Comparison of ENCODE assay signal across 8 mouse cellular contexts in genomic region chr2:127789651-127790270, GRCm38 (mm10). TPM values are rescaled to one million over a fixed set of nuclear protein-coding genes. Genes with fewer than 3 reads are reported as not detected.
DNase-seq lines count a peak whose midpoint lies in the region; ATAC-seq and TF ChIP-seq lines count a peak whose summit lies in the region.

No protein-coding gene starts in this region.

- H3K4me3 ChIP-seq in heart, embryonic 14.5 days (ENCODE audit: control insufficient read depth in 1 of 2, insufficient read depth in 1 of 2, low read depth in 1 of 2, low read length in 2 of 2) = peak overlapping the region in 1 of 2 experiments; percentile 67; a peak in 2 of 4 replicates
- H3K4me3 ChIP-seq in embryonic facial prominence, embryonic 10.5 days = peak overlapping the region; percentile 84
- H3K4me3 ChIP-seq in hindbrain, postnatal 0 days (ENCODE audit: low read length) = peak overlapping the region; percentile 76; the same call in 1 of the 2 replicates
- H3K4me3 ChIP-seq in midbrain, embryonic 15.5 days = peak overlapping the region; percentile 90; the same call in 1 of the 2 replicates

- ATAC-seq in heart, embryonic 14.5 days (ENCODE audit: insufficient number of reproducible peaks, insufficient read depth, low FRiP score, low read depth) = no peak
- no peak for ATAC-seq in hindbrain, postnatal 0 days
- no peak for ATAC-seq in midbrain, embryonic 15.5 days (replicated peaks)
- ATAC-seq in CD4-positive, CD25-positive, alpha-beta regulatory T cell, adult 4 months = no peak

- no peak overlapping the region for H3K27ac ChIP-seq in heart, embryonic 14.5 days (replicated peaks in 1 of 2; ENCODE audit: control insufficient read depth in 1 of 2, insufficient read depth in 1 of 2, low read depth in 2 of 2, low read length in 2 of 2)
- peak overlapping the region; percentile 91; the same call in 1 of the 2 replicates for H3K27ac ChIP-seq in embryonic facial prominence, embryonic 10.5 days (replicated peaks)
- H3K27ac ChIP-seq in hindbrain, postnatal 0 days = no peak overlapping the region
- no peak overlapping the region for H3K27ac ChIP-seq in midbrain, embryonic 15.5 days

- H3K4me1 ChIP-seq in heart, embryonic 14.5 days (ENCODE audit: control insufficient read depth in 2 of 2, insufficient read depth in 2 of 2, low read length in 2 of 2) = peaks cover 3 to 12% of the 10 kb centered on the region in 2 experiments; a peak in 3 of 4 replicates
- H3K4me1 ChIP-seq in embryonic facial prominence, embryonic 10.5 days = peaks cover 32% of the 10 kb centered on the region
- peaks cover 19% of the 10 kb centered on the region for H3K4me1 ChIP-seq in hindbrain, postnatal 0 days (ENCODE audit: insufficient read depth, low read length)
- H3K4me1 ChIP-seq in midbrain, embryonic 15.5 days = peaks cover 29% of the 10 kb centered on the region

- no peaks in the 10 kb centered on the region for H3K36me3 ChIP-seq in heart, embryonic 14.5 days (ENCODE audit: control insufficient read depth, insufficient read depth, low read length)
- no peaks in the 10 kb centered on the region for H3K36me3 ChIP-seq in embryonic facial prominence, embryonic 10.5 days (replicated peaks)
- no peaks in the 10 kb centered on the region for H3K36me3 ChIP-seq in hindbrain, postnatal 0 days (ENCODE audit: insufficient read depth, low read length)
- no peaks in the 10 kb centered on the region for H3K36me3 ChIP-seq in midbrain, embryonic 15.5 days (replicated peaks)

- peak overlapping the region; percentile 83 for H3K4me2 ChIP-seq in heart, embryonic 14.5 days (ENCODE audit: low read length)
- H3K4me2 ChIP-seq in hindbrain, postnatal 0 days (ENCODE audit: low read depth, low read length) = peak overlapping the region; percentile 77
- H3K4me2 ChIP-seq in midbrain, embryonic 15.5 days = peak overlapping the region; percentile 60

- no peak for TF ChIP-seq CTCF in hindbrain, postnatal 0 days (IDR thresholded peaks at IDR 0.05; ENCODE audit: low read depth)

- no peaks in the 10 kb centered on the region for H3K27me3 ChIP-seq in heart, embryonic 14.5 days (ENCODE audit: control insufficient read depth, insufficient read depth, low read length)
- no peaks in the 10 kb centered on the region for H3K27me3 ChIP-seq in embryonic facial prominence, embryonic 10.5 days (replicated peaks; ENCODE audit: low read depth, poor library complexity, severe bottlenecking)
- no peaks in the 10 kb centered on the region for H3K27me3 ChIP-seq in hindbrain, postnatal 0 days (ENCODE audit: insufficient read depth, low read length)
- no peaks in the 10 kb centered on the region for H3K27me3 ChIP-seq in midbrain, embryonic 15.5 days (replicated peaks)

- H3K9ac ChIP-seq in heart, embryonic 14.5 days (ENCODE audit: low read length) = peak overlapping the region; percentile 80; the same call in 1 of the 2 replicates
- H3K9ac ChIP-seq in hindbrain, postnatal 0 days (replicated peaks; ENCODE audit: low read length) = no peak overlapping the region
- H3K9ac ChIP-seq in midbrain, embryonic 15.5 days = no peak overlapping the region

- H3K9me3 ChIP-seq in heart, embryonic 14.5 days (ENCODE audit: control insufficient read depth, low read length) = no peaks in the 10 kb centered on the region
- H3K9me3 ChIP-seq in embryonic facial prominence, embryonic 10.5 days = no peaks in the 10 kb centered on the region
- H3K9me3 ChIP-seq in hindbrain, postnatal 0 days (ENCODE audit: low read length) = no peaks in the 10 kb centered on the region
- H3K9me3 ChIP-seq in midbrain, embryonic 15.5 days = no peaks in the 10 kb centered on the region

- DNase-seq in heart, postnatal 14 days = no peak
- no peak for DNase-seq in embryonic facial prominence, embryonic 10.5 days (ENCODE audit: low spot score)
- no peak for DNase-seq in hindbrain, postnatal 0 days (ENCODE audit: low spot score)
- no peak for DNase-seq in right cerebral cortex, adult 18-20 months
- no peak for DNase-seq in kidney, postnatal 4 days

- intact Hi-C loops in heart, postnatal 14 days (cut with DNase I) = no loop called here

- WGBS in heart, embryonic 14.5 days = 25% methylated on average over 9 of the region's 9 CpGs
- WGBS in embryonic facial prominence, embryonic 10.5 days = 21% methylated on average over 9 of the region's 9 CpGs
- 17% methylated on average over 9 of the region's 9 CpGs for WGBS in hindbrain, postnatal 0 days
- WGBS in midbrain, embryonic 15.5 days = 19% methylated on average over 9 of the region's 9 CpGs

RNA-seq across cellular contexts. Expression of gene Nphp1, which starts 1.1 kb away (rescaled TPM):
- 16.1 and 17.3 TPM in 2 replicates for polyA plus RNA-seq in heart, embryonic 14.5 days (2014; fragmentation: Nextera tagmentation; extraction: Ambion mirVana)
- total RNA-seq in heart, postnatal 14 days (2021) = 1 to 10 TPM; 7.4 to 9.0 TPM
- 42.0 and 42.9 TPM in 2 replicates for polyA plus RNA-seq in embryonic facial prominence, embryonic 10.5 days (2016; fragmentation: Nextera tagmentation; extraction: Ambion mirVana)
- 11.0 and 11.4 TPM in 2 replicates for total RNA-seq in hindbrain, postnatal 0 days (2014; rRNA removed)
- 17.3 and 18.5 TPM in 2 replicates for polyA plus RNA-seq in hindbrain, postnatal 0 days (2015; fragmentation: Nextera tagmentation; extraction: Ambion mirVana)
- polyA plus RNA-seq in midbrain, embryonic 15.5 days (2015; fragmentation: Nextera tagmentation; extraction: Ambion mirVana) = 16.9 and 17.7 TPM in 2 replicates
- polyA plus RNA-seq in CD4-positive, CD25-positive, alpha-beta regulatory T cell, adult 4 months (2017; shearing (Covaris generic)) = under 1 TPM in 1 of 2 experiments, not detected in 1; 0.27 TPM

RNA-seq across cellular contexts. Expression of gene Mtln, which starts 2.5 kb away (rescaled TPM):
- 47.7 and 50.4 TPM in 2 replicates for polyA plus RNA-seq in heart, embryonic 14.5 days (2014; fragmentation: Nextera tagmentation; extraction: Ambion mirVana)
- 10 to 100 TPM; 39.6 to 42.4 TPM for total RNA-seq in heart, postnatal 14 days (2021)
- polyA plus RNA-seq in embryonic facial prominence, embryonic 10.5 days (2016; fragmentation: Nextera tagmentation; extraction: Ambion mirVana) = 20.7 and 22.2 TPM in 2 replicates
- total RNA-seq in hindbrain, postnatal 0 days (2014; rRNA removed) = 12.1 and 18.9 TPM in 2 replicates
- 60.4 and 71.4 TPM in 2 replicates for polyA plus RNA-seq in hindbrain, postnatal 0 days (2015; fragmentation: Nextera tagmentation; extraction: Ambion mirVana)
- polyA plus RNA-seq in midbrain, embryonic 15.5 days (2015; fragmentation: Nextera tagmentation; extraction: Ambion mirVana) = 33.5 and 35.1 TPM in 2 replicates
- polyA plus RNA-seq in CD4-positive, CD25-positive, alpha-beta regulatory T cell, adult 4 months (2017; shearing (Covaris generic)) = 10 to 100 TPM; 28.9 to 40.0 TPM

RNA-seq across cellular contexts. Expression of gene Bub1, which starts 41.9 kb away (rescaled TPM):
- 23.0 and 23.2 TPM in 2 replicates for polyA plus RNA-seq in heart, embryonic 14.5 days (2014; fragmentation: Nextera tagmentation; extraction: Ambion mirVana)
- 1 to 10 TPM; 2.1 to 2.4 TPM for total RNA-seq in heart, postnatal 14 days (2021)
- polyA plus RNA-seq in embryonic facial prominence, embryonic 10.5 days (2016; fragmentation: Nextera tagmentation; extraction: Ambion mirVana) = 107 and 118 TPM in 2 replicates
- 5.5 and 9.1 TPM in 2 replicates for total RNA-seq in hindbrain, postnatal 0 days (2014; rRNA removed)
- 6.2 and 7.5 TPM in 2 replicates for polyA plus RNA-seq in hindbrain, postnatal 0 days (2015; fragmentation: Nextera tagmentation; extraction: Ambion mirVana)
- 7.0 and 7.2 TPM in 2 replicates for polyA plus RNA-seq in midbrain, embryonic 15.5 days (2015; fragmentation: Nextera tagmentation; extraction: Ambion mirVana)
- 1 to 10 TPM in 1 of 2 experiments, under 1 TPM in 1; 0.83 to 5.0 TPM for polyA plus RNA-seq in CD4-positive, CD25-positive, alpha-beta regulatory T cell, adult 4 months (2017; shearing (Covaris generic))

RNA-seq across cellular contexts. Expression of gene Acoxl, which starts 48.9 kb away (rescaled TPM):
- polyA plus RNA-seq in heart, embryonic 14.5 days (2014; fragmentation: Nextera tagmentation; extraction: Ambion mirVana) = 0.19 and 0.26 TPM in 2 replicates
- not detected for total RNA-seq in heart, postnatal 14 days (2021)
- polyA plus RNA-seq in embryonic facial prominence, embryonic 10.5 days (2016; fragmentation: Nextera tagmentation; extraction: Ambion mirVana) = 0.45 and 0.61 TPM in 2 replicates
- 0.47 TPM in 1 of 2 replicates, not detected in the other for total RNA-seq in hindbrain, postnatal 0 days (2014; rRNA removed)
- polyA plus RNA-seq in hindbrain, postnatal 0 days (2015; fragmentation: Nextera tagmentation; extraction: Ambion mirVana) = 0.19 and 0.29 TPM in 2 replicates
- polyA plus RNA-seq in midbrain, embryonic 15.5 days (2015; fragmentation: Nextera tagmentation; extraction: Ambion mirVana) = 0.13 and 0.33 TPM in 2 replicates
- under 1 TPM; 0.19 to 0.79 TPM for polyA plus RNA-seq in CD4-positive, CD25-positive, alpha-beta regulatory T cell, adult 4 months (2017; shearing (Covaris generic))

Comparison
In these comparisons a context has a peak if more than half of its experiments do, and no peak if none do; other contexts are left out.
1. RNA of gene Nphp1, which starts 1.1 kb away (polyA plus RNA-seq): 42.0 to 42.9 TPM in embryonic facial prominence, embryonic 10.5 days, 17.3 to 18.5 TPM in hindbrain, postnatal 0 days, 16.9 to 17.7 TPM in midbrain, embryonic 15.5 days and 16.1 to 17.3 TPM in heart, embryonic 14.5 days; 0.27 TPM in CD4-positive, CD25-positive, alpha-beta regulatory T cell, adult 4 months; every median in the first group is over 10 times any median in the second.
2. Peak in every context shown above with its lines, with median percentiles within 50 percentile points of each other: H3K4me2 ChIP-seq.